Mouse (Mus musculus) neural tube, embryonic 13.5 days (tissue): ENCODE results near the gene Txndc12. TPM values are rescaled to one million over a fixed set of nuclear protein-coding genes. Genes with fewer than 3 reads are reported as not detected.
A peak's percentile ranks its signal among the peaks of the same experiment; 100 is the strongest.

ENCODE experiments used
- ATAC-seq: fragments of 200-750 bp; cut with Nextera tagmentation; 2 replicates; pipeline ENCODE4 v1.8.0; 2017; ENCODE audit warnings: low read depth, mild to moderate bottlenecking, moderate TSS enrichment, moderate library complexity
- H3K27ac ChIP-seq: fragments of 300-500 bp; sonication (generic); replicated peaks from 2 replicates; pipeline ENCODE4 v1.5.1; 2015; ENCODE audit warnings: moderate library complexity, mild to moderate bottlenecking, inconsistent platforms
- H3K27me3 ChIP-seq: fragments of 300-500 bp; sonication (generic); 2 replicates; pipeline ENCODE4 v1.6.1; 2015; ENCODE audit warnings: mild to moderate bottlenecking, inconsistent platforms
- H3K36me3 ChIP-seq: fragments of 300-500 bp; sonication (generic); 2 replicates; pipeline ENCODE4 v1.6.1; 2015; ENCODE audit warnings: mild to moderate bottlenecking, inconsistent platforms
- H3K4me1 ChIP-seq: fragments of 300-500 bp; sonication (generic); replicated peaks from 2 replicates; pipeline ENCODE4 v1.6.1; 2015; ENCODE audit warnings: inconsistent platforms
- H3K4me2 ChIP-seq: fragments of 300-500 bp; sonication (generic); 2 replicates; pipeline ENCODE4 v1.6.1; 2015; ENCODE audit warnings: inconsistent platforms, mild to moderate bottlenecking, moderate library complexity
- H3K4me3 ChIP-seq: fragments of 300-500 bp; sonication (generic); 2 replicates; pipeline ENCODE4 v1.5.1; 2015; ENCODE audit warnings: mild to moderate bottlenecking, inconsistent platforms
- H3K9ac ChIP-seq: fragments of 300-500 bp; sonication (generic); 2 replicates; pipeline ENCODE4 v1.6.1; 2015; ENCODE audit warnings: moderate library complexity, mild to moderate bottlenecking, inconsistent platforms
- H3K9me3 ChIP-seq: fragments of 300-500 bp; sonication (generic); 2 replicates; pipeline ENCODE4 v1.6.1; 2016; ENCODE audit warnings: inconsistent platforms
- WGBS: fragments of 180-500 bp; shearing (Covaris S2); methylation state at CpG from one replicate; pipeline ENCODE4 v1.1.7; 2015; 5-methylcytosine and 5-hydroxymethylcytosine counted together
- polyA plus RNA-seq: library from polyadenylated mRNA; unstranded; fragments of >200 nt; fragmentation: Nextera tagmentation; extraction: Ambion mirVana; gene quantifications from 2 replicates; pipeline ENCODE4 v1.2.1, GENCODE M21; 2015

Gene Txndc12
- polyA plus RNA-seq, 1 experiment from 2014 or later: 79.2 TPM

DNA sequence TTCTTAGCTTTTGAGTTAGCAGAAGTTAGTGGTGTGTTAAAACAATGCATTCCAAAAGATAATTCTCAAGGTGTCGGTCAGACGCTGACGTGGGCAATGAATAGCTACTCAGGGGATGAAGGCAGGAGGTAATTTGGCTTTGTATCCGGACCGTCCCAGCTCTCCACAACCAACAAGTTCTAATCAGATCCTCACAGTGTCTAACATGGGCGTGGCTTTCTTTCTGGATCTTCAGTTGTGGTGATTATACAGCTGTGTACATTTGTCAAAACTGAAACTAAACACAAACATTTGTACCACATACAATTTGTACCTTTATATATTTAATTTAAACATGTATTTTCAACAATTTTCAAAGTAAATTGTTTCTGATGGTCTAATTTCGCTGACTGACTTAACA is 32.4 kb downstream of the Txndc12 start:
- WGBS: 85% methylated on average over 7 of the region's 7 CpGs
- ATAC-seq: no peak

DNA sequence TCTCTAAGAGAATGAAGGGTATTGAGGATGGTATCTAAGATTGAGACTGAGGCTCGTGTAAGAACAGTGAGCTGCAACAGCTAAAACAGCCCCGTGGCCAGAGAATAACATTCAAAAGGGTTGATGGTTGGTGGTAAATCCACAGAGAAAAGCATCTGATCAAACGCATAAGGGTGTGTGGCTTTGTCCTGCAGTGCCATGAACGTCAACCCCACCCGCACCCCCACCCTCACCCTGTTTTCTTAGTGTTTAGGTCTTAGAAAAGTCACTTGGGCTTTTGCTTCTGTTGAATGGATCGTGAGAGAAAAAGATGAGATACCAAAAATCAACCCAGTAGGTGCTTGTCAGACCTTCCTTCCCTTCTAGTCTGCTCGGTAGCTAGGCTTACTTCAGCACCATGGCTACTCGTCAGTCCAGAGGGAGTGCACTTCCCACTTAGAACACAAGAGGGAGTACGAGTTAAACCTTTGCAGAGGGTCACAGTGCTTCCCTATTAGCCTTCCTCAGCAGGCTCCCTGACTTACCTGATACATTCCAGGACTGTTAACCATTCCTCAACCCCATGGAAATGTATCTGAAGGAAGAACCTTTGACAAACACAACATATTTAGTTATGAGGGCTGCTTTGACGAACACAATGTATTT is 35.5 kb downstream of the Txndc12 start:
- no peak overlapping the region for H3K27ac ChIP-seq
- no peak overlapping the region for H3K9ac ChIP-seq
- no peaks in the 10 kb centered on the region for H3K9me3 ChIP-seq
- WGBS: 35% methylated on average over 10 of the region's 10 CpGs
- peak; percentile 93 for ATAC-seq
- no peak overlapping the region for H3K4me3 ChIP-seq
- H3K27me3 ChIP-seq: no peaks in the 10 kb centered on the region
- no peak overlapping the region for H3K4me2 ChIP-seq
- no peaks in the 10 kb centered on the region for H3K4me1 ChIP-seq
- no peaks in the 10 kb centered on the region; the same call in 1 of the 2 replicates for H3K36me3 ChIP-seq

More for the DNA sequence above, 32.4 kb downstream of the Txndc12 start:
- Histone ChIP-seq H3K27me3 (no peaks in the 10 kb centered on the region), H3K4me3 (no peak overlapping the region), H3K36me3 (peaks cover 23% of the 10 kb centered on the region), H3K9ac (no peak overlapping the region), H3K4me1 (no peaks in the 10 kb centered on the region), H3K9me3 (no peaks in the 10 kb centered on the region), H3K4me2 (no peak overlapping the region), H3K27ac (no peak overlapping the region)

DNA sequence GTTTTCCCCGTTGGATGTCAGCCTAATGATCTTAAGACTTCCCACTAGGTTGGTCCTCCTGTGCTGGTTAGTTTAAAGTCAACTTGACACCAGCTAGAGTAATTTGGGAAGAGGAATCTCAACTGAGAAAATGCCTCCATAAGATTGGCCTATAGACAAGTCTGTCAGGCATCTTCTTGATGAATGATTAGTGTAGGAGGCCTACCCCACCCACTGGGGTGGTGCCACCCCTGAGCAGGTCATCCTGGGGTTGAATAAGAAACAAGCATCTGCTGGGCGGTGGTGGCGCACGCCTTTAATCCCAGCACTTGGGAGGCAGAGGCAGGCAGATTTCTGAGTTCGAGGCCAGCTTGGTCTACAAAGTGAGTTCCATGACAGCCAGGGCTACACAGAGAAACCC is 39.3 kb downstream of the Txndc12 start:
- no peak overlapping the region for H3K4me3 ChIP-seq
- 94% methylated on average over 5 of the region's 5 CpGs for WGBS
- no peaks in the 10 kb centered on the region for H3K36me3 ChIP-seq
- no peak for ATAC-seq
- no peaks in the 10 kb centered on the region for H3K4me1 ChIP-seq
- H3K27me3 ChIP-seq: peaks cover 6% of the 10 kb centered on the region; the same call in 1 of the 2 replicates
- H3K9ac ChIP-seq: no peak overlapping the region
- no peak overlapping the region for H3K4me2 ChIP-seq
- no peaks in the 10 kb centered on the region for H3K9me3 ChIP-seq
- H3K27ac ChIP-seq: no peak overlapping the region

DNA sequence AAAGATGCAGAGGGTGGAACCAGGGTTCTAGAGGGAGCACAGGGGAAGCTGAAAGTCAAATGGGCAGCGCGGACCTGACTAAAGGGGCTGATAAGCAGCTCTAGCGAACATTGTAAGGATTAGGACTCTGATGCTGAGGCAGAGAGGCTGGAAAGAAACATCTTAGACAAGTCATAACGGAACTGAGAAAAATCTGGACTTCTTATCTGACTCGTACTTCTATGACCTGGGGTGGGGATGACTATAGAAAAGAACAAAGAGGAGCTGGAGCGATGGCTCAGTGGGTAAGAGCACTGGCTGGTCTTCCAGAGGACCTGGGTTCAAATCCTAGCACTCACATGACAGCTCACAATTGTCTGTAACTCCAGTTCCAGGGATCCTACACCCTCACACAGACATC is 43.5 kb downstream of the Txndc12 start:
- H3K9me3 ChIP-seq: no peaks in the 10 kb centered on the region
- no peaks in the 10 kb centered on the region for H3K36me3 ChIP-seq
- peaks cover 11% of the 10 kb centered on the region for H3K4me1 ChIP-seq
- no peak overlapping the region for H3K9ac ChIP-seq
- peaks cover 6% of the 10 kb centered on the region; the same call in 1 of the 2 replicates for H3K27me3 ChIP-seq
- 79% methylated on average over 6 of the region's 6 CpGs for WGBS
- ATAC-seq: no peak
- no peak overlapping the region for H3K27ac ChIP-seq
- H3K4me3 ChIP-seq: no peak overlapping the region
- H3K4me2 ChIP-seq: no peak overlapping the region

DNA sequence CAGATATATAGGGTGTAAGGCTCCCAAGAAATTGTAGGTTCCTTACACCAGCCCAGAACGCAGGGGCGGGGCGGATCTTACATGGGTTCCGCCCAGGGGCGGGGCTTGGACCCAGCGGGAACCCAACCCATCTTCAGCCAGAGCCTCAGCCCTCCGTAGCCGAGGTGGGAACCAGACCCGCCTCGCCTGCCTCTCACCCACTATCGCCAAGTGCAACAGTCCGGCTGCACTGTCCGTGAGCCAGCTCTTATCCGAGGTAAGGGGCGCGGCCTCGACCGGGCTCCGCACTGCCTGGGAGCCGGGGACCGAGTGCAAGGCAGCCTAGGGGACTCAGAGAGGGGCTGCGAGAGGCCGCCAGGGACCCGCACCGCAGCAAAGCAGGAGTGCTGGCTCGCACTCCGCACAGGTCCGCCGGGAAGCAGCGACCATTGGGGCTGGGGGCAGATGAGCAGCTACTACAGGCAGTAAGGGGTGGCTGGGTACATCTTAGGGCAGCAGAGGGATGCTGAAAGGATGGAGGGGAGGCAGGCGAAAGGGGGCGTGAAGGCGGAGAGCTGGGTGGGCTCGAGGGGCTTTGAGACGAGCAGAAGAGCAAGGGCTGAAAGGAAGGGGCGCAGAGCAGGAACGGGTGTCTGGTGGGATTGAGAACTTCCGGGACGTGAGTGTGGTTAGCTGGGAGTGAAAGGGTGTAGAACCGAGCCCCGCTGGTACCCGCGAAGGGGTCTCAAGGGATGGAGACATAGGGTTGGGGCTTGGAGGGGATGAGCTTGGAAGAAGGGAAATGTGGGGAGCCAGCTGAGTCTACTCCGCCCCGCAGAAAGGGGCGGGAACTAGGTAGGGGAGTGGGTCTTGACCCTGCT is 44.8 kb downstream of the Txndc12 start, which contains the start of gene Rab3b:
Gene Rab3b, plus strand, starts transcription at position 101 of the 860 bp plus-strand sequence.
- H3K27me3 ChIP-seq: peaks cover 6% of the 10 kb centered on the region; the same call in 1 of the 2 replicates
- peak within 1 kb of the TSS; percentile 57; the same call in 1 of the 2 replicates for H3K27ac ChIP-seq
- peak within 1 kb of the TSS; percentile 89 for H3K4me2 ChIP-seq
- WGBS: under 1% methylated on average over 46 of the region's 46 CpGs
- no peaks in the 10 kb centered on the region for H3K9me3 ChIP-seq
- ATAC-seq: peak; percentile 92
- peak within 1 kb of the TSS; percentile 75 for H3K9ac ChIP-seq
- H3K36me3 ChIP-seq: no peaks in the 10 kb centered on the region
- H3K4me3 ChIP-seq: peak within 1 kb of the TSS; percentile 57
- peaks cover 15% of the 10 kb centered on the region for H3K4me1 ChIP-seq

DNA sequence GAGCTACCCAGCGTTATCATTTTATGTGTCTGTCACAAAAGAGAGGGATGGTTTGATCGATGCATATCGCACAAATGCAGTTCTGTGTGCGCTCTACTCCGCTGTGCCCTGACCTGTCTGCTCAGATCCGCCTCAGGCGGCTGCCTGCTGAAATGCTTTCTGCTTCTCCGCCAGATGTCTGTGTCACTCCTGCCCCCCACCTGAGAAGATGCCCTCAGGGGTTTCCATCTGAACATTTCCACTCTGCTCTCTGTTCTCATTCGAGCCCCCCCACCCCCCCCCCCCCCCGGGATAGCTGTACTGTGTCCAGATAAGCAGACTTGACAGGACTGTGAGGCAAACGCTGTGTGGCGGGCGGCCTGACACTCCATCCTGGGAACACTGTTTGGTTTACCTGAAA is 49.4 kb downstream of the Txndc12 start:
- Histone ChIP-seq H3K36me3 (no peaks in the 10 kb centered on the region), H3K4me3 (no peak overlapping the region), H3K4me2 (no peak overlapping the region), H3K27me3 (no peaks in the 10 kb centered on the region), H3K27ac (no peak overlapping the region), H3K9ac (no peak overlapping the region), H3K4me1 (peaks cover 15% of the 10 kb centered on the region), H3K9me3 (no peaks in the 10 kb centered on the region)
- 58% methylated on average over 13 of the region's 13 CpGs for WGBS
- no peak for ATAC-seq

DNA sequence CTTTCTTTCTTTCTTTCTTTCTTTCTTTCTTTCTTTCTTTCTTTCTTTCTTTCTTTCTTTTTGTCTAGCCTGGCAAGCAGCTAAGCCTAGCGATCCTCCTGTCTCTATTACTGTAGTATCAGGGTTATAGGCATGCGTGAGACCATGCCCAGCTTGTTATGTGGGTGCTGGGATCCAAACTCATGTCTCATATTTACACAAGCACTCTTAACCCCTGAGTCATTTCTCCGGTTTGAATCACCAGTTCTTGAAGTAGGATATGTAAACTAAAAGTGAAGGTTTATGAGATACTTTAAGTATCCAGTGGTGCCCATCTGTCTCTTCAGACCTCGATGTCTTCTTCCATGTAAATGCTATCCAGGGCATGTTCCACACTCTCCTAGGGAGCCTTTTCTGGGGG is 53.1 kb downstream of the Txndc12 start:
- no peak for ATAC-seq
- Histone ChIP-seq H3K4me2 (no peak overlapping the region), H3K4me3 (no peak overlapping the region), H3K27me3 (no peaks in the 10 kb centered on the region), H3K9me3 (no peaks in the 10 kb centered on the region), H3K9ac (no peak overlapping the region), H3K4me1 (0 out of 2 replicates have a peak, but pooled peaks cover 4% of the 10 kb centered on the region), H3K27ac (no peak overlapping the region), H3K36me3 (no peaks in the 10 kb centered on the region)
- WGBS: 93% methylated on average over 4 of the region's 4 CpGs

DNA sequence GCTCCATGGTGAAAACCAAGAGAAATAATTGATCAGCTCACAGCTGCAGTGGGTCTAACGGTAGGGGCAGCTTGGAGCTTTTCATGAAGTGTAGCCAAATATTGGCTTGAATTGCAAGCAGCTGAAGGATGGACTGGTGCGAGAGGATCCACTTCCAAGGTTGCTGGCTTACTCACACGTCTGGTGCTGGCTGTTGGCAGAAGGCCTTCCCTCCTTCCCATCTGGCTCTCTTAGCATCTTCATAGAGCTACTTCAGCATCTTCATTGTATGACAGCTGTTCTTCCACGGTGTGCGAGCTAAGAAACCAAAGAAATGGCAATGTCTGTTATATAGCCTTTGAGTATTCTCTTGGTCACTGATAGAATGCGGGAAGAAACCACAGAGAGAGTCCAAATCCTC is 56.5 kb downstream of the Txndc12 start:
- ATAC-seq: no peak
- WGBS: 94% methylated on average over 6 of the region's 6 CpGs
- Histone ChIP-seq H3K9ac (no peak overlapping the region), H3K27me3 (no peaks in the 10 kb centered on the region), H3K4me1 (no peaks in the 10 kb centered on the region), H3K36me3 (no peaks in the 10 kb centered on the region), H3K4me3 (no peak overlapping the region), H3K9me3 (no peaks in the 10 kb centered on the region), H3K4me2 (no peak overlapping the region), H3K27ac (no peak overlapping the region)

DNA sequence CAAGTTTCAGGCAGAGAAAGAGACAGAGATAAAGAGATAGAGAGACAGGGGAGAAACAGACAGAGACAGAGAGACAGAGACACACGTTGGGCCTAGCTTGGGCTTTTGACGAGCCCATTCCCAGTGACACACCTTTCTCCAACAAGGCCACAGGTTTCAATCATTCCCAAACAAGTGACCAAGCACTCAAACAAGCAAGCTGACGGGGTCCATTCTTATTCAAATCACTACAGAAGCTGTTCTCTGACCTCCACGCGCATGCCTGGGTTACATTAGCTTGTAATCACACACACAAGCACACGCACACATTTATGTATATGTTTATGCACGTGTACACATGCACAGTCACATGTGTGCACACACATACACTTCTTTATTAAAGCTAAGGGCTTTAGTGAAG is 66.0 kb downstream of the Txndc12 start:
- WGBS: 65% methylated on average over 7 of the region's 7 CpGs

DNA sequence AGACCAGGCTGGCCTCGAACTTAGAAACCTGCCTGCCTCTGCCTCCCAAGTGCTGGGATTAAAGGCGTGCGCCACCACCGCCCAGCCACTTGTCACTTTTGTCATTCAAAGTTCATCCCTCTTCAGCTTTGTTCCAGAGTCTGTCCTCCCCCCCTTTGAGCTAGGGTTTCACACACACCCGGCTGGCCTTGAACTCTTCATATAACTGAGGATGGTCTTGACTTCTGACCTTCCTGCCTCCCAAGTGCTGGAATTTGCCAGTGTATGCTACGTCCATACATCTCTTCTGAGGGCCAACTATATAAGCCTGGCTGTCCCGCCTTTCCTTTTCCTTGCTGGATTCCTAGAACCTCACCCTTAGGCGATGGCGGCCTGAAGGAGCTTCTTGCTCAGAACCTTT is 68.5 kb downstream of the Txndc12 start:
- Histone ChIP-seq H3K9me3 (no peaks in the 10 kb centered on the region), H3K4me2 (no peak overlapping the region), H3K4me1 (peaks cover 7% of the 10 kb centered on the region), H3K36me3 (no peaks in the 10 kb centered on the region), H3K27me3 (no peaks in the 10 kb centered on the region), H3K4me3 (no peak overlapping the region), H3K27ac (no peak overlapping the region), H3K9ac (no peak overlapping the region)
- no peak for ATAC-seq
- WGBS: 92% methylated on average over 9 of the region's 9 CpGs

More for the DNA sequence above, 66.0 kb downstream of the Txndc12 start:
- Histone ChIP-seq H3K9ac (no peak overlapping the region), H3K4me2 (no peak overlapping the region), H3K27ac (no peak overlapping the region), H3K4me1 (peaks cover 7% of the 10 kb centered on the region; the same call in 1 of the 2 replicates), H3K27me3 (no peaks in the 10 kb centered on the region), H3K4me3 (no peak overlapping the region), H3K36me3 (no peaks in the 10 kb centered on the region), H3K9me3 (no peaks in the 10 kb centered on the region)
- no peak for ATAC-seq

DNA sequence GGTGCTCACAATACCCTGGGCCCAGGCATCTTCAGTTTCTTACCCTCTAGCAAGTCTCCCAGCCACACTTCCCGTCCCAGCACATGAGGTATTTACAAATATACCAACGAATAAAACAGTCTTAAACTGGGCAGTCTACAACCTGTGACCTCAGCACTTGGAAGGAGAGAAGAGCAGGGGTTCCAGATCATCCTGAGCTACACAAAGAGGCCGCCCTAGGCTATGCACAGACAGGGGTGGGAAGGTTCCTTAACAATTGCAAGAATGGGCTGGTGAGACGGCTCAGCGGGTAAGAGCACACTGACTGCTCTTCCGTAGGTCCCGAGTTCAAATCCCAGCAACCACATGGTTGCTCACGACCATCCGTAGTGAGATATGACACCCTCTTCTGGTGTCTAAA is 68.9 kb downstream of the Txndc12 start:
- Histone ChIP-seq H3K27me3 (no peaks in the 10 kb centered on the region), H3K9ac (no peak overlapping the region), H3K9me3 (no peaks in the 10 kb centered on the region), H3K4me1 (peaks cover 7% of the 10 kb centered on the region), H3K27ac (no peak overlapping the region), H3K4me3 (no peak overlapping the region), H3K4me2 (no peak overlapping the region), H3K36me3 (no peaks in the 10 kb centered on the region)
- 93% methylated on average over 9 of the region's 9 CpGs for WGBS
- ATAC-seq: no peak

DNA sequence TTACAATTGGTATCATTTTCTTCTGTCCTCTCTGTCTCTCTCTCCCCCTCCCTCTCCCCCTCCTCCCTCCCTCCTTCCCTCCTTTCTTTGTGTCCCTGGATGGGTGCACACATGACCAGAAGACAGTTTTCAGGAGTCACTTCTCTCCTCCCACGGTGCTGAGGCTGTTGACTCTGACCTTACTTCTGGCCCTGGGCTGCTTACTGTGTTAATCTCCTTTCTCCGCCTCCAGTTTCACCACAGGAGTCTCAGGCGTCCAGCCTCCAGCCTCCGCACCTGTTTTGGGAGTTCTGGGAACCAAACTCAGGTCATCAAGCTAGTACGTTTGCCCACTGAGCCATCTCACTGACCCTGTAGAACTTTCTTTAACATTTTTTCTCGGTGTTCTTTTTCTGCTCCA is 69.7 kb downstream of the Txndc12 start:
- H3K27ac ChIP-seq: no peak overlapping the region
- ATAC-seq: no peak
- H3K9ac ChIP-seq: no peak overlapping the region
- no peaks in the 10 kb centered on the region for H3K9me3 ChIP-seq
- no peak overlapping the region for H3K4me3 ChIP-seq
- WGBS: 61% methylated on average over 6 of the region's 6 CpGs
- H3K36me3 ChIP-seq: no peaks in the 10 kb centered on the region
- no peak overlapping the region for H3K4me2 ChIP-seq
- H3K4me1 ChIP-seq: peaks cover 6% of the 10 kb centered on the region
- H3K27me3 ChIP-seq: no peaks in the 10 kb centered on the region
